Mouse (Mus musculus) liver, adult 2 months (tissue): ENCODE results near the gene Tex33. TPM values are rescaled to one million over a fixed set of nuclear protein-coding genes. Genes with fewer than 3 reads are reported as not detected.
"Not testable (repeated sequence)": the region's sequence is repeated elsewhere in the genome, so short reads cannot be mapped to it uniquely, and the experiment has no call there.

Experiments used
- DNase-seq: peaks from one replicate; pipeline ENCODE4 v3.0.0-alpha.2; 2011; ENCODE audit warnings: low read depth, low spot score; ENCODE audit errors: extremely low read depth
- H3K27ac ChIP-seq: fragments of 200-500 bp; replicated peaks from 2 replicates; pipeline ENCODE4 v1.5.1; 2012; ENCODE audit warnings: low read depth, mild to moderate bottlenecking, control low read depth, inconsistent platforms, low read length; ENCODE audit not compliant: insufficient read depth
- H3K27me3 ChIP-seq: fragments of 200-500 bp; 2 replicates; pipeline ENCODE4 v1.6.1; 2012; ENCODE audit warnings: mild to moderate bottlenecking, moderate library complexity, low read length, inconsistent platforms; ENCODE audit not compliant: control insufficient read depth, insufficient read depth
- H3K36me3 ChIP-seq: fragments of 200-500 bp; 2 replicates; pipeline ENCODE4 v1.6.1; 2012; ENCODE audit warnings: low read length, inconsistent platforms; ENCODE audit not compliant: control insufficient read depth, insufficient read depth
- H3K4me1 ChIP-seq: fragments of 200-500 bp; 2 replicates; pipeline ENCODE4 v1.6.1; 2011; ENCODE audit warnings: low read length; ENCODE audit not compliant: control insufficient read depth, insufficient read depth
- H3K4me3 ChIP-seq: fragments of 200-500 bp; 2 replicates; pipeline ENCODE4 v1.5.1; 2011; ENCODE audit warnings: low read depth, mild to moderate bottlenecking, control low read depth, low read length, moderate library complexity; ENCODE audit not compliant: insufficient read depth
- H3K79me2 ChIP-seq: fragments of 200-500 bp; 2 replicates; pipeline ENCODE4 v1.6.1; 2012; ENCODE audit warnings: inconsistent platforms, mild to moderate bottlenecking, low read length, moderate library complexity; ENCODE audit not compliant: control insufficient read depth, insufficient read depth
- H3K9ac ChIP-seq: fragments of 200-500 bp; 2 replicates; pipeline ENCODE4 v1.6.1; 2012; ENCODE audit warnings: low read depth, mild to moderate bottlenecking, control low read depth, inconsistent platforms, low read length
- CTCF ChIP-seq: fragments of 200-500 bp; IDR thresholded peaks from 2 replicates; pipeline ENCODE4 v1.5.1; 2011; ENCODE audit warnings: low read depth, low read length, control low read depth
- POLR2A ChIP-seq: fragments of 200-500 bp; IDR thresholded peaks from 2 replicates; pipeline ENCODE4 v1.6.1; 2011; ENCODE audit warnings: low read length, control low read depth; ENCODE audit not compliant: insufficient read depth; ENCODE audit errors: extremely low read depth
- WGBS: fragments of 180-500 bp; shearing (Covaris S2); methylation state at CpG from one replicate; pipeline ENCODE4 v1.1.7; 2018; 5-methylcytosine and 5-hydroxymethylcytosine counted together
- polyA plus RNA-seq: library from polyadenylated mRNA; depleted of rRNA; stranded (reverse); fragments of >200 nt; gene quantifications from 2 replicates; pipeline ENCODE4 v1.2.3, GENCODE M21; 2012; rRNA removed
- total RNA-seq: library from RNA; depleted of rRNA; stranded (reverse); fragments of >200 nt; gene quantifications from 2 replicates; pipeline ENCODE4 v1.2.3, GENCODE M21; 2014; rRNA removed

The Tex33 gene
- total and polyA plus RNA-seq, 2 experiments = not detected

DNA sequence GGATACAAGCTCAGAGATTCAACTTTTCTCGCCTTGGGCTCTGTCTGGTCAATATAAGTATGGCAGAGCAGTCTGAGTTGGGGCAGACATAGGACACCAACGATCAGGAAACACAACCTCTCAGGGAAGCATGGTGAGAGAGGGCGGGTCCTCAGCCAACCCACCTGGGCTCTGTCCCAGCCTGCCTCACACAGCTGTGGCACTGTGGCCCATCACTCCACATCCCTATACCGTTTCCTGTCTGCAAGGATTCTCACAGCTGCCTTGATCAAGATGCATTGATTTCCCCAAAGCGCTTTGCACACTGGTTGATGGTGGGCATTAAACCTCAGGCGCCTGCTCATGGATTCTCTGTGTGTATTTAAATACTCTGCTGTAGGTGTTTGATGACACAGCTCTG is 62.7 kb downstream of the Tex33 start:
- Histone ChIP-seq H3K9ac (no peak overlapping the region), H3K4me3 (no peak overlapping the region), H3K27ac (no peak overlapping the region), H3K27me3 (no peaks in the 10 kb centered on the region), H3K79me2 (no peaks in the 10 kb centered on the region), H3K36me3 (no peaks in the 10 kb centered on the region), H3K4me1 (no peaks in the 10 kb centered on the region)
- TF ChIP-seq CTCF (no peak), POLR2A (no peak)
- WGBS = 78% methylated on average over 6 of the region's 6 CpGs
- no peak for DNase-seq

DNA sequence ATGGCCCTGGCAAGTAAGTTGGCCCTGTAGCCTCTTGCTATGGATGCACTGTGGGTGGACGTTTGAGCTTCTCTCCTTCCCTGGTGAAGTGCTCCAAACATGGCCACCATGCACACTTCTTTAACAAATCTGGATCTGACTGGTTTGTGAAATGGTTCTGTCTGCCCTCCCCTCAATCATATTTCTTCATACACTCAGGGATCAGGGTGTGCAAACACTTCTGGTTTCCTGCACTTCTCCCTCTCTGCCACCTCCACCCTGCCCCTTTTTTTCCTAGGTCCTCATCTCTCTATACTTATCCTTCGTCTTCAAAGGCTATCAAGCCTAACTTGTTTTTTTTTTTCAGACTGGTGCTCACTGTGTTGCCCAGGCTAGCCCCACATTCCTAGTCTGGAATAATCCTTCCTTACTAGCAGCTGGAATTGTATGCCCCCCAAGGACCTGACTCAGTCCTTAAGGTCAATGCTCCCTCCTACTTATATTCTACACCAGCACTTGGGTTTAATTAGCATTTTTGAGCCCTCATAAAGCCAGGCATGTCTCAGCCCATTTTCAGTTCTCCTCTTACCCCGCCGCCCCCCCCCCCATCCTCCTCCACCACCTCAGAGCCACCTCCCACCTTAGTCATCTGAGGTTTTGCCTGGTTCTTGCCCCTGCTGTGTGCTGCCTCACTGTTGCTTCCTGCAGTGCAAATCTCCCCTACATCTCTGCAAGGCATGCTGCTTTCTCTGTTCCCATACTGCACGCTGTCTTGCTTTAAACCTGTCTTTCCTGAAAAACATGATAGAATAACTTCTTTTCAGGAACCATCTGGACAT is 64.0 kb downstream of the Tex33 start:
- Histone ChIP-seq H3K27me3 (no peaks in the 10 kb centered on the region), H3K36me3 (no peaks in the 10 kb centered on the region), H3K4me3 (no peak overlapping the region), H3K4me1 (no peaks in the 10 kb centered on the region), H3K9ac (no peak overlapping the region), H3K27ac (no peak overlapping the region), H3K79me2 (no peaks in the 10 kb centered on the region)
- WGBS = 82% methylated on average over 5 of the region's 5 CpGs
- TF ChIP-seq POLR2A = no peak
- no peak for TF ChIP-seq CTCF
- DNase-seq = no peak

DNA sequence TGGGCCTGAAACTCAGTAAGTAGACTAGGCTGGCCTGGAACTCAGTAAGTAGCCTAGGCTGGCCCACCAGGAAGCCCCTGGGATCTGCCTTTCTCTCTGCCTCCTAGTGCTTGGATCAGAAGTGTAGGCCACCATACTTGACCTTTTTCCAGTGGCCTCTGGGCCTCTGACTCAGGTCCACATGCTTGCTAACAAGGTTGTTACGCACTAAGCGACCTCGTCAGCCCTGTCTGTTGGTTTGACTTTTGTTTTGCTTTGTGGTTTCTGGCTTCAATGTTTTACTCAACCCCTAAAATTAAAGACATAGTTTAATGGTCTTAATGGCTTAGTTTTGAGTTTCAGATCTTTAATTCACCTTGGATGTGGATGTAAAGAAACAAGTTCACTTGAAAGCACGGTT is 65.0 kb downstream of the Tex33 start:
- no peak overlapping the region for H3K27ac ChIP-seq
- H3K9ac ChIP-seq = no peak overlapping the region
- TF ChIP-seq CTCF (no peak), POLR2A (no peak)
- H3K36me3 ChIP-seq = no peaks in the 10 kb centered on the region
- WGBS = 89% methylated on average over 4 of the region's 4 CpGs
- no peaks in the 10 kb centered on the region for H3K4me1 ChIP-seq
- no peak overlapping the region for H3K4me3 ChIP-seq
- H3K79me2 ChIP-seq = no peaks in the 10 kb centered on the region
- H3K27me3 ChIP-seq = no peaks in the 10 kb centered on the region
- DNase-seq = no peak

DNA sequence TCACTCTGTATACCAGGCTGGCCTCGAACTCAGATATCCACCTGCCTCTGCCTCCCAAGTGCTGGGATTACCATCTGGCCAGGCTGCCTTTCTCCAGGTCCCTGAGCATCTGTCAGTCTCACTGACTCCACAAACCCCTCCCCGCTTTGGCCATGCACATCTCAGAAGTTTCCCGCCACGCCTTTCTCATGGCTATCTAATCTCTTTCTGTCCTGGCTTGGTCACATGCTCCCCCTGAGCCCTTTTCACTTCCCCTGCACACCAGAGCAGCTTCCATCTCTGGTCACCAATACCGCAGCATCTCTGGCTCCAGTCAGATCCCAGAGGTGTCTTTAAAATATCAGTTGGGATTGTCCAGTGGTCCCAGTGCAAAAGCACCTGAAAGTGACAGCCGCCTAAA is 65.7 kb downstream of the Tex33 start:
- DNase-seq, H3K4me1 ChIP-seq, H3K9ac ChIP-seq, H3K4me3 ChIP-seq, H3K27me3 ChIP-seq, H3K36me3 ChIP-seq, H3K27ac ChIP-seq, H3K79me2 ChIP-seq: not testable (repeated sequence)
- WGBS = 81% methylated on average over 6 of the region's 6 CpGs

DNA sequence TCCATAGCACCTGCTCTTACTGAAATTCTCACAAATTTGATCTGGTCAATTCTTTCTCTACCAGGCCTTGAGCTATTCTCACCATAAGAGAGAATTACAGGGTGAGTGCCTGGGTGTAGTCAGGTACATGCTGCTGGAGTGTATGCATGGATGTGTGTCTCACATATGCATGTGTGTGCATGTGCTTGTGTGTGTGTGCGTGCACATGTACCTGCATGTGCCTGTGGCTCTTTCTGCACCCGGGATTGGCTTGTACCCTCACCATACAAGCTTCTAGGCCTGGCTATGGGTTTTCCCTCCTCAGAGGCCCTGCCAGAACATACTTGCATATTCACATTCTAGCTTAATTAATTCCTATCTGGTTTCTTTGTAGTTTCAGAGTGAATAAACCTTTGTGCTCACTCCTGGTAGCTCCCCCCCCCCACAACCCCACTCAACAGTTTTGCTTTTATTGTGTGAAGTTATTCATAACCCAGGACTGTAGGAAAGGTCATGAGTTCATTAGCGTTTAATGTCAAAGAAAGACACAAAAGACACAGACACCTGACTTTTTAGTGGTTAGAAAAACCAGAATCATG is 67.1 kb downstream of the Tex33 start:
- TF ChIP-seq CTCF = no peak
- TF ChIP-seq POLR2A = no peak
- 85% methylated on average over 3 of the region's 3 CpGs for WGBS
- H3K9ac ChIP-seq = no peak overlapping the region
- H3K36me3 ChIP-seq = no peaks in the 10 kb centered on the region
- no peak overlapping the region for H3K4me3 ChIP-seq
- H3K27me3 ChIP-seq = no peaks in the 10 kb centered on the region
- H3K27ac ChIP-seq = no peak overlapping the region
- no peaks in the 10 kb centered on the region for H3K4me1 ChIP-seq
- no peak for DNase-seq
- no peaks in the 10 kb centered on the region for H3K79me2 ChIP-seq

Other genes starting within 250 kb of the Tex33 start
- gene Ift27, start 221.8 kb downstream of the Tex33 start, total RNA-seq = 5.9 and 6.6 TPM in 2 replicates
- 16.7 and 17.2 TPM in 2 replicates for gene Ift27, start 221.8 kb downstream of the Tex33 start, polyA plus RNA-seq
- 1.5 TPM in 1 of 2 replicates, not detected in the other for gene Pvalb, start 189.5 kb downstream of the Tex33 start, total RNA-seq
- not detected in 2 replicates for gene Pvalb, start 189.5 kb downstream of the Tex33 start, polyA plus RNA-seq
- 2.1 and 3.2 TPM in 2 replicates for gene Ncf4, start 151.1 kb downstream of the Tex33 start, total RNA-seq
- gene Ncf4, start 151.1 kb downstream of the Tex33 start, polyA plus RNA-seq = 1.8 and 2.5 TPM in 2 replicates
- gene Csf2rb2, start 90.2 kb downstream of the Tex33 start, total RNA-seq = 0.37 and 0.54 TPM in 2 replicates
- 0.47 and 1.1 TPM in 2 replicates for gene Csf2rb2, start 90.2 kb downstream of the Tex33 start, polyA plus RNA-seq
- 1.8 and 3.2 TPM in 2 replicates for gene Csf2rb, start 70.2 kb downstream of the Tex33 start, total RNA-seq
- 2.1 and 3.6 TPM in 2 replicates for gene Csf2rb, start 70.2 kb downstream of the Tex33 start, polyA plus RNA-seq
- 303 and 343 TPM in 2 replicates for gene Tst, start 10.0 kb upstream of the Tex33 start, total RNA-seq
- gene Tst, start 10.0 kb upstream of the Tex33 start, polyA plus RNA-seq = 621 and 686 TPM in 2 replicates
- gene Mpst, start 10.5 kb upstream of the Tex33 start, total RNA-seq = 86.0 and 106 TPM in 2 replicates
- gene Mpst, start 10.5 kb upstream of the Tex33 start, polyA plus RNA-seq = 377 and 408 TPM in 2 replicates
- 1.2 and 2.6 TPM in 2 replicates for gene Kctd17, start 32.7 kb upstream of the Tex33 start, total RNA-seq
- 8.6 and 10.4 TPM in 2 replicates for gene Kctd17, start 32.7 kb upstream of the Tex33 start, polyA plus RNA-seq
- 188 and 242 TPM in 2 replicates for gene Tmprss6, start 72.7 kb upstream of the Tex33 start, total RNA-seq
- gene Tmprss6, start 72.7 kb upstream of the Tex33 start, polyA plus RNA-seq = 514 and 542 TPM in 2 replicates
- gene Il2rb, start 99.4 kb upstream of the Tex33 start, total RNA-seq = 0.83 and 1.1 TPM in 2 replicates
- gene Il2rb, start 99.4 kb upstream of the Tex33 start, polyA plus RNA-seq = 2.4 and 4.0 TPM in 2 replicates
- 0.28 and 0.54 TPM in 2 replicates for gene C1qtnf6, start 135.5 kb upstream of the Tex33 start, total RNA-seq
- 2.2 and 2.5 TPM in 2 replicates for gene C1qtnf6, start 135.5 kb upstream of the Tex33 start, polyA plus RNA-seq
- gene Sstr3, start 148.8 kb upstream of the Tex33 start, total RNA-seq = under 0.01 TPM in 1 of 2 replicates, not detected in the other
- not detected in 2 replicates for gene Sstr3, start 148.8 kb upstream of the Tex33 start, polyA plus RNA-seq
- 2.8 and 4.5 TPM in 2 replicates for gene Rac2, start 176.9 kb upstream of the Tex33 start, total RNA-seq
- 30.8 and 35.9 TPM in 2 replicates for gene Rac2, start 176.9 kb upstream of the Tex33 start, polyA plus RNA-seq
- 4.7 and 7.2 TPM in 2 replicates for gene Cyth4, start 201.1 kb upstream of the Tex33 start, total RNA-seq
- gene Cyth4, start 201.1 kb upstream of the Tex33 start, polyA plus RNA-seq = 3.3 and 5.7 TPM in 2 replicates